Mouse (Mus musculus): ENCODE data around the gene Nup93.
"Not testable (repeated sequence)": the region's sequence is repeated elsewhere in the genome, so short reads cannot be mapped to it uniquely, and the experiment has no call there.

GRCm38 (mm10) chr8:94165772-94166171, 48.6 kb upstream of the Nup93 start:
- not testable (repeated sequence) for TF ChIP-seq GATA1 (IDR thresholded peaks at IDR 0.05; ENCODE audit: borderline replicate concordance, low read length); FLI1 (IDR thresholded peaks at IDR 0.05; ENCODE audit: low read length)

Data from megakaryocyte, embryonic 14.5 days (primary cell).